Mouse (Mus musculus) ES-Bruce4 (cell line): ENCODE measurements at regions not wholly inside any gene's neighbourhood (a gene's known extent, or its start where the extent isn't known, plus 50 kb on each side); places are given as distances from the start of the nearest gene placed in this dataset.
"Not testable (repeated sequence)": the region's sequence is repeated elsewhere in the genome, so short reads cannot be mapped to it uniquely, and the experiment has no call there.

Source experiments
- H3K27ac ChIP-seq: 2 replicates; pipeline ENCODE4 v1.5.1; 2012; ENCODE audit warnings: low read length, inconsistent platforms; ENCODE audit not compliant: insufficient read depth
- H3K27me3 ChIP-seq: 2 replicates; pipeline ENCODE4 v1.6.1; 2012; ENCODE audit warnings: mild to moderate bottlenecking, low read length, inconsistent platforms; ENCODE audit not compliant: control insufficient read depth, poor library complexity, insufficient read depth, severe bottlenecking
- H3K36me3 ChIP-seq: 2 replicates; pipeline ENCODE4 v1.6.1; 2012; ENCODE audit warnings: inconsistent platforms, mild to moderate bottlenecking, low read length, moderate library complexity; ENCODE audit not compliant: control insufficient read depth, poor library complexity, insufficient read depth, severe bottlenecking
- H3K4me1 ChIP-seq: one replicate; pipeline ENCODE4 v1.8.1; 2011; ENCODE audit warnings: low read length; ENCODE audit not compliant: control insufficient read depth, insufficient read depth
- H3K4me3 ChIP-seq: 2 replicates; pipeline ENCODE4 v1.5.1; 2011; ENCODE audit warnings: low read depth, mild to moderate bottlenecking, low read length
- H3K9ac ChIP-seq: 2 replicates; pipeline ENCODE4 v1.6.1; 2012; ENCODE audit warnings: low read depth, mild to moderate bottlenecking, inconsistent platforms; ENCODE audit not compliant: poor library complexity, severe bottlenecking
- H3K9me3 ChIP-seq: replicated peaks from 2 replicates; pipeline ENCODE4 v1.6.1; 2012; ENCODE audit warnings: mild to moderate bottlenecking, low read length, inconsistent platforms; ENCODE audit not compliant: control insufficient read depth, poor library complexity, insufficient read depth, severe bottlenecking
- CTCF ChIP-seq: IDR thresholded peaks from one replicate; pipeline ENCODE4 v1.8.1; 2011; ENCODE audit warnings: low read depth, low read length
- EP300 ChIP-seq: IDR thresholded peaks from 2 replicates; pipeline ENCODE4 v1.6.1; 2011; ENCODE audit warnings: low read depth, low read length; ENCODE audit not compliant: insufficient read depth
- POLR2A ChIP-seq: IDR thresholded peaks from one replicate; pipeline ENCODE4 v1.8.1; 2011; ENCODE audit warnings: low read length; ENCODE audit not compliant: insufficient read depth

DNA sequence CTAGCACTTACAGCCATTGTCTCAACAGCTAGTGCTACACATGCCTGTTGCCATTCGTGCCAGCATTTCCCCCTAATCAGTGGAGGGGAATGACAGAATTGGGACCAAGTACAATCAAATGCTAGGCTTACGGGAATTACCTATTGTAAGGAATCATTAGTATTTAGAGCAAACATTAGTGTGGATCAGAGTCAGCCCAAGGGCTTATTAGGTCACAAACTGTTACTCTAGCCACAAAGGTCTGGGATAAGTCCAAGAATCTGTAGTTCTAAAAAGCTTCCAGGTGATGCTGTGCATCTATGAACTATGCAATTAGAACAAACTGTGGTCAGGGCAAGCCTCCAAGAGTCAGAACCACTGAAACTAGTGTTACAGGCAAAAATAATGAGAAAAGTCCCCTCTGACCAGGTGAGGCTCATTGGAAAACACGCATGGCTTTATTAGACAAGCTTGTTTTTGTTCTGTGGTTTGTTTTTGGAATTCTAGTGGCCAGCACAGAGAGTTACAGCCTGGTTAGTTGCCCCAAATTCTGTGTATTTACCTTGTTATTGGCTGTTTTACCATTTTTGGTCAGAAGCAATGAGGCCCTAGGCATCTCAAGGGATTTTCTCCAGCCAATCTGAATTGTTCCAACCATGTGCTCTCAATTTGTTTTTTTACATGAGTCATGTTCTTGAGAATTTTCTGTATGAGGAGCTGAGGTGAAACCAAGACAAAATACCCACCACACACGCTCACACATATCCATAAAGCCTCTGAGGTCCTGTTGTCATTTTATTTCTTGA is 319.0 kb upstream of the Ube2e3 start:
- H3K4me3 ChIP-seq, result no peak overlapping the region
- peaks cover 5% of the 10 kb centered on the region; the same call in 1 of the 2 replicates for H3K9me3 ChIP-seq

GRCm38 (mm10) chr2:78547286-78547685 is 320.6 kb upstream of the Ube2e3 start:
- Histone ChIP-seq H3K9ac (no peak overlapping the region), H3K27me3 (no peaks in the 10 kb centered on the region), H3K27ac (no peak overlapping the region), H3K4me1 (no peaks in the 10 kb centered on the region), H3K9me3 (peaks cover 5% of the 10 kb centered on the region; the same call in 1 of the 2 replicates), H3K36me3 (no peaks in the 10 kb centered on the region), H3K4me3 (no peak overlapping the region)
- TF ChIP-seq POLR2A, result no peak
- no peak for TF ChIP-seq CTCF
- TF ChIP-seq EP300, result no peak

More for the DNA sequence above, 319.0 kb upstream of the Ube2e3 start:
- Histone ChIP-seq H3K9ac (no peak overlapping the region), H3K4me1 (no peaks in the 10 kb centered on the region), H3K27ac (no peak overlapping the region), H3K27me3 (no peaks in the 10 kb centered on the region), H3K36me3 (no peaks in the 10 kb centered on the region)
- no peak for TF ChIP-seq POLR2A
- no peak for TF ChIP-seq CTCF
- no peak for TF ChIP-seq EP300

DNA sequence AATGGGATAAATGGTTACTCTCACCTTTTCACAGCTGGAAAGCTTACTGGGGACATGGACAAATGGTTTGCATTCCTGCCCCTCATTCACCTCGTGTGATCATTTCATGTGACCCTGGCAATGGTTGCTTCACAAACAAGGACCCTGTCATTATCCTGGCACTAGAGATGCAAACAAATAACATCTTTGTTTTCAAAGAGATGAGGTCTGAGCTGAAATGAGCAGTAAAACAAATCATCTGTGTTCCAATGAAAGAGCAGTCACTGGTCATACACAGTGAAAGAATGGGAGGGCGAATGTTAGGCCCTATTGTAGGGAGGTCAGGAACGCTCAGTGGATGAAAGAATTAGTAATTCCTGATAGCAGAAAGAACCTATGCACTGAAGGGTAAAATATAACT is 327.5 kb upstream of the Ube2e3 start:
- no peak for TF ChIP-seq POLR2A
- no peak overlapping the region for H3K27ac ChIP-seq
- H3K4me3 ChIP-seq, result no peak overlapping the region
- no peaks in the 10 kb centered on the region for H3K4me1 ChIP-seq
- H3K36me3 ChIP-seq, result no peaks in the 10 kb centered on the region
- H3K9me3 ChIP-seq, result no peaks in the 10 kb centered on the region
- H3K27me3 ChIP-seq, result no peaks in the 10 kb centered on the region
- no peak overlapping the region for H3K9ac ChIP-seq

GRCm38 (mm10) chr2:78539592-78540300 is 328.2 kb upstream of the Ube2e3 start:
- Histone ChIP-seq H3K9me3 (no peaks in the 10 kb centered on the region), H3K4me1 (no peaks in the 10 kb centered on the region), H3K36me3 (no peaks in the 10 kb centered on the region), H3K9ac (no peak overlapping the region), H3K27me3 (no peaks in the 10 kb centered on the region), H3K4me3 (no peak overlapping the region), H3K27ac (no peak overlapping the region)
- TF ChIP-seq EP300 (no peak), POLR2A (no peak), CTCF (no peak)

- Histone ChIP-seq H3K36me3 (no peaks in the 10 kb centered on the region), H3K27ac (no peak overlapping the region), H3K4me1 (no peaks in the 10 kb centered on the region), H3K27me3 (no peaks in the 10 kb centered on the region), H3K9ac (no peak overlapping the region), H3K4me3 (no peak overlapping the region), H3K9me3 (no peaks in the 10 kb centered on the region)
- TF ChIP-seq CTCF (no peak), EP300 (no peak), POLR2A (no peak)
Measured at GRCm38 (mm10) chr2:78537574-78537973, 330.4 kb upstream of the Ube2e3 start.

DNA sequence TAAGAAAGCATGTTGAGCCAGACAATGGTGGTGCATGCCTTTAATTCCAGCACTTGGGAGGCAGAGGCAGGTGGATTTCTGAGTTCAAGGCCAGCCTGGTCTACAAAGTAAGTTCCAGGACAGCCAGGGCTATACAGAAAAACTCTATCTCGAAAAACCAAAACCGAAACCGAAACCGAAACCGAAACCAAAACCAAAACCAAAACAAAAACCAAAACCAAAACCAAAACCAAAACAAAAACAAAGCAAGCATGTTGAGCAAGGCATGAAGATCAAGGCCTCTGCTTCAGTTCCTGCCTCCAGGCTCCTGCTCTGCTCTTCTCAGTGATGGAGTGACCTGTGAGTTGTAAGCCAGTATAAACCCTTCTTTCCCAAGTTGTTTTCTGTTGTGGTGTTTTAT is 334.0 kb upstream of the Ube2e3 start:
- not testable (repeated sequence) for H3K9ac ChIP-seq, H3K4me3 ChIP-seq, H3K9me3 ChIP-seq, H3K4me1 ChIP-seq, H3K27me3 ChIP-seq, H3K27ac ChIP-seq, H3K36me3 ChIP-seq
